23 mouse cellular contexts compared by ENCODE assay signal in the genomic region with DNA sequence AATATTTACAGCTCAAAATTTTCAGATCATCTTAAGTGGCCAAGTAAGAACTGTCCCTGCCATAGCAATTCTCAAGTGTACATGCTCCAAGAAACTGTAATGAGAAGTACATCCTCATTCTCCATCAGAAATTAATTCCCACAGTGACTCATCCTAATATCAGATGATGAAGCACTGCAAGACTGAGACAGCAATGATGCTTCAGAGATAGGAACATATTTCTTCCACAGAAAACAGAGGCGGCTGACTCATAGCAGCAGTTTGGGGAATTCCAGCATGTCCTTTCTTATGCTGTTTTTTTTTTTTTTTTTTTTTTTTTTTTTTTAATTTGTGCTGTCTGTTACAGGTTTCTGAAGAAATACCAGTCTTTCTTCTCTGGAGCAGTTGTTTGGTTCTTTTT.
DNase-seq lines count a peak whose midpoint lies in the region; ATAC-seq and TF ChIP-seq lines count a peak whose summit lies in the region.
"Had no signal": no experiment of that assay in that cellular context is flagged by ENCODE, and none has a peak within 500 bp of the region (broad histone marks: within the 10 kb centered on the region; RNA-seq: fewer than 3 reads in every experiment).

No protein-coding gene starts in this region.

- no peak overlapping the region for H3K27ac ChIP-seq in lung, postnatal 0 days (ENCODE audit: low read length)
- H3K27ac ChIP-seq: embryonic facial prominence, embryonic 12.5 days; embryonic facial prominence, embryonic 15.5 days; forebrain, embryonic 12.5 days; forebrain, embryonic 15.5 days; hindbrain, embryonic 12.5 days; hindbrain, embryonic 15.5 days had no signal

- no peak overlapping the region for H3ac ChIP-seq in myocyte (ENCODE audit: control insufficient read depth, insufficient read length)

- peak; percentile 79 for DNase-seq in 3T3-L1 (ENCODE audit: low read depth, low spot score)
- peak; percentile 34 for DNase-seq in A20 (ENCODE audit: low read depth, low spot score)
- peak; percentile 54 for DNase-seq in Muller cell, postnatal 12 days (ENCODE audit: inconsistent ontology term)
- no peak for DNase-seq in heart, adult 18-20 months
- DNase-seq in lung, postnatal 0 days (ENCODE audit: low spot score) = no peak
- DNase-seq in frontal cortex, postnatal 25 days (ENCODE audit: low spot score in 2 of 2) = no peak
- DNase-seq: adrenal gland, adult 8-10 months; adrenal gland, postnatal 25 days; cerebellum, adult 18-20 months; cerebellum, adult 9-11 months; cerebellum, postnatal 25 days; gastrocnemius, postnatal 10 days; gastrocnemius, postnatal 36 days had no signal

- H3K4me3 ChIP-seq in myocyte = no peak overlapping the region
- H3K4me3 ChIP-seq in lung, postnatal 0 days (ENCODE audit: low read depth, low read length) = no peak overlapping the region
- H3K4me3 ChIP-seq: embryonic facial prominence, embryonic 12.5 days; embryonic facial prominence, embryonic 15.5 days; forebrain, embryonic 12.5 days; forebrain, embryonic 15.5 days; hindbrain, embryonic 12.5 days; hindbrain, embryonic 15.5 days had no signal

- no peak for TF ChIP-seq EP300 in lung, postnatal 0 days (IDR thresholded peaks at IDR 0.05)

- H3K4me1 ChIP-seq in lung, postnatal 0 days (ENCODE audit: insufficient read depth, low read depth, low read length) = no peaks in the 10 kb centered on the region
- H3K4me1 ChIP-seq: embryonic facial prominence, embryonic 12.5 days; embryonic facial prominence, embryonic 15.5 days; forebrain, embryonic 12.5 days; forebrain, embryonic 15.5 days; hindbrain, embryonic 12.5 days; hindbrain, embryonic 15.5 days had no signal

- no peak for TF ChIP-seq CTCF in lung, postnatal 0 days (IDR thresholded peaks at IDR 0.05)

- no peak for TF ChIP-seq POLR2A in myocyte (IDR thresholded peaks at IDR 0.05; ENCODE audit: insufficient read length, low read depth)

- 89% methylated on average over 1 of the region's 1 CpGs for WGBS in lung, postnatal 0 days

- H3K9me3 ChIP-seq in lung, postnatal 0 days (ENCODE audit: low read length) = no peaks in the 10 kb centered on the region
- H3K9me3 ChIP-seq: embryonic facial prominence, embryonic 12.5 days; embryonic facial prominence, embryonic 15.5 days; forebrain, embryonic 12.5 days; forebrain, embryonic 15.5 days had no signal

- H3K79me2 ChIP-seq in myocyte (ENCODE audit: control insufficient read depth, insufficient read depth) = no peaks in the 10 kb centered on the region

- no peak overlapping the region for H3K9ac ChIP-seq in lung, postnatal 0 days (replicated peaks; ENCODE audit: low read depth)
- H3K9ac ChIP-seq: embryonic facial prominence, embryonic 12.5 days; embryonic facial prominence, embryonic 15.5 days; forebrain, embryonic 12.5 days; forebrain, embryonic 15.5 days; hindbrain, embryonic 12.5 days; hindbrain, embryonic 15.5 days had no signal

- no peak overlapping the region for H3K4me2 ChIP-seq in myocyte (ENCODE audit: low read depth)
- H3K4me2 ChIP-seq in lung, postnatal 0 days (replicated peaks; ENCODE audit: low read depth, low read length) = no peak overlapping the region
- H3K4me2 ChIP-seq: embryonic facial prominence, embryonic 12.5 days; embryonic facial prominence, embryonic 15.5 days; forebrain, embryonic 12.5 days; forebrain, embryonic 15.5 days; heart, embryonic 11.5 days; hindbrain, embryonic 12.5 days; hindbrain, embryonic 15.5 days had no signal

- H3K27me3 ChIP-seq in myocyte (ENCODE audit: control insufficient read depth, insufficient read depth, insufficient read length) = no peaks in the 10 kb centered on the region
- no peaks in the 10 kb centered on the region for H3K27me3 ChIP-seq in lung, postnatal 0 days (replicated peaks; ENCODE audit: insufficient read depth, low read length)
- H3K27me3 ChIP-seq: embryonic facial prominence, embryonic 12.5 days; embryonic facial prominence, embryonic 15.5 days; forebrain, embryonic 12.5 days; forebrain, embryonic 15.5 days; hindbrain, embryonic 12.5 days; hindbrain, embryonic 15.5 days had no signal

- ATAC-seq in lung, postnatal 0 days = no peak
- ATAC-seq: activated CD4-positive, CD25-positive, alpha-beta regulatory T cell, adult 4 months; forebrain, embryonic 15.5 days; intestine, postnatal 0 days had no signal

- no peaks in the 10 kb centered on the region for H3K36me3 ChIP-seq in myocyte (ENCODE audit: control insufficient read depth, insufficient read depth)
- H3K36me3 ChIP-seq in lung, postnatal 0 days (ENCODE audit: insufficient read depth, low read length) = no peaks in the 10 kb centered on the region
- H3K36me3 ChIP-seq: embryonic facial prominence, embryonic 12.5 days; embryonic facial prominence, embryonic 15.5 days; forebrain, embryonic 12.5 days; forebrain, embryonic 15.5 days; hindbrain, embryonic 12.5 days; hindbrain, embryonic 15.5 days had no signal

TF ChIP-seq in myocyte, 11 proteins besides CTCF, POLR2A, EP300 and RAD21:
- TF ChIP-seq MYOG (IDR thresholded peaks at IDR 0.05; ENCODE audit: control insufficient read depth in 1 of 3, insufficient read depth in 1 of 3, insufficient read length in 2 of 3, low read depth in 2 of 3) (no peak), CEBPB (IDR thresholded peaks at IDR 0.05; ENCODE audit: insufficient read depth, poor library complexity, severe bottlenecking) (0 out of 2 replicates have a peak, but pooled peaks have one; percentile 15)

Comparison
In these comparisons a context has a peak if more than half of its experiments do, and no peak if none do; other contexts are left out.
1. DNase-seq: peak in 3T3-L1 (single experiment), A20 (single experiment) and Muller cell, postnatal 12 days (single experiment); none in heart, adult 18-20 months (0 of 2), lung, postnatal 0 days (single experiment) and frontal cortex, postnatal 25 days (0 of 2).